Mouse (Mus musculus) erythroblast, embryonic 14.5 days (primary cell): ENCODE results near the gene Zswim3. TPM values are rescaled to one million over a fixed set of nuclear protein-coding genes. Genes with fewer than 3 reads are reported as not detected.
"Not testable (repeated sequence)": the region's sequence is repeated elsewhere in the genome, so short reads cannot be mapped to it uniquely, and the experiment has no call there.

Experiments used
- H3K27me3 ChIP-seq: 2 replicates; pipeline ENCODE4 v1.6.1; 2012; ENCODE audit warnings: inconsistent platforms; ENCODE audit not compliant: control insufficient read depth
- H3K36me3 ChIP-seq: 2 replicates; pipeline ENCODE4 v1.6.1; 2012; ENCODE audit warnings: mild to moderate bottlenecking, inconsistent platforms; ENCODE audit not compliant: control insufficient read depth
- H3K4me1 ChIP-seq: 2 replicates; pipeline ENCODE4 v1.6.1; 2012; ENCODE audit warnings: inconsistent platforms; ENCODE audit not compliant: control insufficient read depth
- H3K4me3 ChIP-seq: replicated peaks from 2 replicates; pipeline ENCODE3; 2012; ENCODE audit warnings: moderate library complexity, mild to moderate bottlenecking, inconsistent platforms
- H3K9me3 ChIP-seq: 2 replicates; pipeline ENCODE4 v1.6.1; 2012; ENCODE audit warnings: low read length, inconsistent platforms, mixed read lengths; ENCODE audit not compliant: control insufficient read depth
- GATA1 ChIP-seq: IDR thresholded peaks from 2 replicates; pipeline ENCODE4 v1.6.1; 2012; ENCODE audit warnings: low read length, inconsistent platforms, mixed read lengths
- TAL1 ChIP-seq: IDR thresholded peaks from 3 replicates; pipeline ENCODE4 v1.6.1; 2012; ENCODE audit warnings: low read length, inconsistent platforms, mixed read lengths
- polyA plus RNA-seq: library from polyadenylated mRNA; stranded (reverse); fragments of >175 nt; gene quantifications from 2 replicates; pipeline ENCODE4 v1.2.3, GENCODE M21; 2012

Zswim3 gene
- polyA plus RNA-seq, 1 experiment, result 0.10 TPM

DNA sequence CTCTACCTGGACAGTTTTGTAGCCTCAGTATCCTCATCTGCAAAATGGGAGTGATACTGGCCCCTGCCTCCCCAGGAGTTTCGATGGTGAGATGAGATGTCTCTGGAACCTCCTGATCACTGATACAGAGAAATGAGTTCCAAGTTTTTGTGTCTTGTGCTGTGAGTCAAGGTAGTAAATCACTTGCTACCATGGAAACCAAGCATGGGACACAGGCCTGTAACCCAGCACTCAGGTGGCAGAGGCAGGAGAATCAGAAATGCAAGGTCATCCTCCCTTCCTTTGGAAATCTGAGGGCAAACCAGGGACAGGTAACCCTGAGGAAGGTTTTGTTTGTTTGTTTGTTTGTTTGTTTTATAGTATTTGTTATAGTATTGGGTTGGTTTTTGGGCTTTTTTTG, 24.2 kb downstream of the Zswim3 start:
- Histone ChIP-seq H3K36me3 (peaks cover 46% of the 10 kb centered on the region), H3K9me3 (peaks cover 5% of the 10 kb centered on the region; the same call in 1 of the 2 replicates), H3K4me1 (peaks cover 40% of the 10 kb centered on the region), H3K4me3 (no peak overlapping the region), H3K27me3 (no peaks in the 10 kb centered on the region)
- TF ChIP-seq GATA1, result no peak
- no peak for TF ChIP-seq TAL1

- Histone ChIP-seq H3K4me3 (no peak overlapping the region), H3K36me3 (peaks cover 36% of the 10 kb centered on the region), H3K4me1 (peaks cover 49% of the 10 kb centered on the region), H3K27me3 (no peaks in the 10 kb centered on the region), H3K9me3 (no peaks in the 10 kb centered on the region)
- TF ChIP-seq GATA1, result no peak
- TF ChIP-seq TAL1, result no peak
Measured at GRCm38 (mm10) chr2:164831029-164831428, 26.1 kb downstream of the Zswim3 start.

DNA sequence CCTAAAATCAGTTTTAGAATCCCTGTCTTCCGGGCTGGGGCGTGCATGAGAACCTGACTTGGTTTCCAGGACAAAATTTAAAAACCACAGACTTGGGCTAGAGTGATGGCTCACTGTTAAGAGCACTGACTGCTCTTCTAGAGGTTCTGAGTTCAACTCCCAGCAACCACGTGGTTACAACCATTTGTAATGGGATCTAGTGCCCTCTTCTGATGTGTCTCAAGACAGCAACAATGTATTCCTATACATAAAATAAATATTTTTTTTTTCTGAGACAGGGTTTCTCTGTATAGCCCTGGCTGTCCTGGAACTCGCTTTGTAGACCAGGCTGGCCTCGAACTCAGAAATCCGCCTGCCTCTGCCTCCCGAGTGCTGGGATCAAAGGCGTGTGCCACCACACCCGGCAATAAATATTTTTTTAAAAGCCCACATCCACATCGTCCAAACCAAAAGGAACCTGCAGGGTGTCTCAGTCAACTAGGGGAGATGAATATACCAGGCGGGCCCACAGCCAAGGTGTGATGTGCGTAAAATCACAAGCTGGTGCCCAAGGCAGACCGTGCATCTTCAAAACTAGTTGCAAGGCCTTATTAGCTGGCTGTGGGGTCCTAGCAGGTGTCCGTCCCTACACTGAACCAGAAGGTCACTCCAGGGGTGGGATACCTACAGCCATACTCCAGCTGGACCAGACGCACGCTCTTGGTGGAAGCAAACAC, 27.3 kb downstream of the Zswim3 start:
- peak overlapping the region; percentile 67 for H3K4me3 ChIP-seq
- TF ChIP-seq TAL1, result no peak
- no peak for TF ChIP-seq GATA1
- H3K27me3 ChIP-seq, result no peaks in the 10 kb centered on the region
- peaks cover 40% of the 10 kb centered on the region for H3K4me1 ChIP-seq
- H3K36me3 ChIP-seq, result peaks cover 36% of the 10 kb centered on the region
- no peaks in the 10 kb centered on the region for H3K9me3 ChIP-seq

DNA sequence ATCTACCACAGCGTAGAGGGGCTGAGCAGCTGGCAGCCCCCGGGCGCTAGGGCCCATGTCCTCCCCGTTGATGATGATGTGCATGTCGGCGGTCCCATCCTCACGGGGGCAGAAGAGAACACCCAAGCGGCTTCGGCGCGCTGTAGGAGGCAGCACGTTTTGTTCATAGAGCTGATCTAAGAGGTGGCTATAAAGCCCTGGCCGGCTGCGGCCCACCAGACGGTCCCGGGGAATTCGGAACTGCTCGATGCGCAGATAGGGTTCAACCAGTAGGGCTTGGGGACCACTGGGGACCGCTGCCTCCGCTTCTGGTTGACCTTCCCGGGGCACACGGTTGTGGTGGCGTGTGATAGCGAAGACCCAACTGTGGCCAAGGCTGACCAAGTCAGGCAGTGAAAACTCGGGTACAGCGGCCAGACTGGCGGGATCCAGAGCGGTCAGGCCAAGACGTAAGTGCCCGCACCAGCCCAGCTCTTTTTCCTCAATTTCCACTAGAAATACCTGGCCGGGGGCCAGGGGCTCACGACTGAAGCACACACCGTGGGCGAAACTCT, 27.9 kb downstream of the Zswim3 start, which contains the start of gene Ctsa:
Gene Ctsa (plus strand): TSS at position 126 of the 554 bp plus-strand sequence.
- Histone ChIP-seq H3K4me1 (peaks cover 34% of the 10 kb centered on the region), H3K36me3 (peaks cover 34% of the 10 kb centered on the region)

DNA sequence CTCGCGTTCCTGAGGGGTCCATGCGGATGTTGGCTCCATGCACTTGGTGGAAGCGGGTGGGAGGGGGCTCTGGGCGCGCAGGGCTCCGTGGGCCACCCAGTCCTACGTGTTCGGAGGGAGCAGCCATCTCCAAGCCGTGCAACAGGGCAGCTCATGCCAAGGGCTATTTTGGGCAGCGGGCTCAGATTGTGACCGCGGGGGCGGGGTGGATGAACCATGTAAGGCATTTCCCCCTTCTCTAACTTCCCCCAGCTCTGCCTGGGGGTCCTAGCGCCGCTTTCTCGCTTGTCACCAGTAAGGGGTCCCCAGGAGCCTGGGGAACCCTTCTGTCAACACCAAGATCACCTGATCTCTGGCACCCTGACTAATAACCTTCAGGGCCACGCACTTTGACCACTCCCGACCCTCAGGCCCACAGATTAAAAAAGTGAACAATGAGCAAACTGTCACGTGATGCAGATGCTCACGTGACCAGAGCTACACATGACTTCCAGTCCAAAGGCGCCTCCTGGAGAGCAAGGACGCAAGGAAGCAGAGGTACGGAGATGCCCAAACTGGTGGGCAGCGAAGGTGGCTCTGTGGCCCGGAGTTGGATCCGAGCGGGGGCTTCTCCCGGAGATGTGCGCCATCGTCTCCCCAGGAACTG, 28.5 kb downstream of the Zswim3 start, which contains the start of gene Neurl2:
Gene Neurl2 (minus strand): TSS at position 143 of the 646 bp plus-strand sequence.
- TF ChIP-seq TAL1 (no peak), GATA1 (no peak)

More for the DNA sequence above, 27.9 kb downstream of the Zswim3 start, which contains the start of gene Ctsa:
- Histone ChIP-seq H3K9me3 (no peaks in the 10 kb centered on the region), H3K27me3 (no peaks in the 10 kb centered on the region), H3K4me3 (peak within 1 kb of the TSS; percentile 67)
- TF ChIP-seq TAL1 (no peak), GATA1 (no peak)

DNA sequence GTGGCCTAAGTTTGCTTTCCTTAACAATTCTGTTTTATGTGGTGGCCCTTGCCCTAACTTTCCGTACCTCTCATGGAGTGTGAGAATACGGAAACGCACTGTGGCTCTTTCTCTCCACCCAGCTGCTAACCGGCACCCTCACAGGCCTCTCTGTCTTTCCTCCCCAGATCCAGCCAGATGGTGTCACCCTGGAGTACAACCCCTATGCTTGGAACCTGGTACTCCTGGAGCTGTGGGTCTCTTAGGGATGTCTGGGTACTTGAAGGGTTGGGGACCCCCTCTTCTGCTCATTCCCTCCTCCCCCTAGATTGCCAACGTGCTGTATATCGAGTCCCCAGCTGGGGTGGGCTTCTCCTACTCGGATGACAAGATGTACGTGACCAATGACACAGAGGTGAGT, 29.6 kb downstream of the Zswim3 start:
- H3K4me3 ChIP-seq, result peak overlapping the region; percentile 67
- H3K36me3 ChIP-seq, result peaks cover 41% of the 10 kb centered on the region
- H3K4me1 ChIP-seq, result peaks cover 32% of the 10 kb centered on the region
- no peaks in the 10 kb centered on the region for H3K9me3 ChIP-seq
- TF ChIP-seq GATA1, result no peak
- TF ChIP-seq TAL1, result no peak
- H3K27me3 ChIP-seq, result no peaks in the 10 kb centered on the region

More for the DNA sequence above, 28.5 kb downstream of the Zswim3 start, which contains the start of gene Neurl2:
- Histone ChIP-seq H3K9me3 (no peaks in the 10 kb centered on the region), H3K4me1 (peaks cover 32% of the 10 kb centered on the region), H3K4me3 (peak within 1 kb of the TSS; percentile 67), H3K27me3 (no peaks in the 10 kb centered on the region), H3K36me3 (peaks cover 34% of the 10 kb centered on the region)

DNA sequence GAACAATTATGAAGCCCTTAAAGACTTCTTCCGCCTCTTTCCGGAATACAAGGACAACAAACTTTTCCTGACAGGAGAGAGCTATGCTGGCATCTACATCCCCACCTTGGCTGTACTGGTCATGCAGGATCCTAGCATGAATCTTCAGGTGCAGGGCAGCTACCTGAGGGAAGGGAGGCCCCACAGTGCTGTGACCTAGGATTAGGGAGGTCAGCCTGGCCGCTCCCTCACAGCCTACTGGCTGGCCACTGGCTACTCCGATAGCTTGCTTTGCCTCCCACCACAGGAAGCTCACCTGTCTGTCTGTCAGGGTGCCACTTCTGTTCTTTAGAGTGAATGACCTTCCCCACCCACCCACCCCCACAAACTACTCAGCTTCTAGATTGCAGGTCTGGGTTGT, 30.3 kb downstream of the Zswim3 start:
- H3K9me3 ChIP-seq, result no peaks in the 10 kb centered on the region
- H3K27me3 ChIP-seq, result no peaks in the 10 kb centered on the region
- TF ChIP-seq GATA1 (no peak), TAL1 (no peak)
- peaks cover 46% of the 10 kb centered on the region for H3K36me3 ChIP-seq
- peaks cover 32% of the 10 kb centered on the region for H3K4me1 ChIP-seq
- peak overlapping the region; percentile 19 for H3K4me3 ChIP-seq

DNA sequence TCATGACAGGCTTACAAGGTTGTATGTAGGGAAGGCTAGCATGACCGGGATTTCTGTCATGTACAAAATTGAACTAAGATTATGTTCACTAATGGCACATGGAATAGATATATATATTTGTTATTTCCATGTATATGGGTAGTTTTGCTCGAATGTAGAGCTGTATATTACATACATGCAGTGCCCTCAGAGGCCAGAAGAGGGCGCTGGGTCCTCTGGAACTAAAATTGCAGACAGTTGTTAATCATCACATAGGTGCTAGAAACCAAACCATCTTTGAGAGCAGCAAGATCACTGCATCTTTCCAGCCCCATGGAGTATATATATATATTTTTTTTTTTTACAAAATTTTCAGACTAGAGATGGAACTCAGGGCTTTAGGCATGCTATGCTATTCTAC, 40.9 kb downstream of the Zswim3 start:
- H3K4me1 ChIP-seq, result no peaks in the 10 kb centered on the region
- no peaks in the 10 kb centered on the region for H3K36me3 ChIP-seq
- H3K4me3 ChIP-seq, result no peak overlapping the region
- H3K27me3 ChIP-seq, result peaks cover 2% of the 10 kb centered on the region; the same call in 1 of the 2 replicates
- H3K9me3 ChIP-seq, result no peaks in the 10 kb centered on the region; the same call in 1 of the 2 replicates
- TF ChIP-seq TAL1 (no peak), GATA1 (no peak)

GRCm38 (mm10) chr2:164850061-164850460, 45.2 kb downstream of the Zswim3 start:
- H3K27me3 ChIP-seq, result peaks cover 14% of the 10 kb centered on the region
- no peaks in the 10 kb centered on the region; the same call in 1 of the 2 replicates for H3K9me3 ChIP-seq
- no peak for TF ChIP-seq GATA1
- TF ChIP-seq TAL1, result no peak
- no peaks in the 10 kb centered on the region for H3K36me3 ChIP-seq
- H3K4me1 ChIP-seq, result no peaks in the 10 kb centered on the region
- no peak overlapping the region for H3K4me3 ChIP-seq

GRCm38 (mm10) chr2:164855572-164855971, 50.7 kb downstream of the Zswim3 start:
- not testable (repeated sequence) for H3K4me3 ChIP-seq, H3K36me3 ChIP-seq, H3K9me3 ChIP-seq, H3K4me1 ChIP-seq
- peaks cover 63% of the 10 kb centered on the region for H3K27me3 ChIP-seq
